20 mouse cellular contexts compared by ENCODE assay signal in genomic region chr4:46840146-46840545, GRCm38 (mm10).
DNase-seq lines count a peak whose midpoint lies in the region; ATAC-seq and TF ChIP-seq lines count a peak whose summit lies in the region.
"Had no signal": no experiment of that assay in that cellular context is flagged by ENCODE, and none has a peak within 500 bp of the region (broad histone marks: within the 10 kb centered on the region; RNA-seq: fewer than 3 reads in every experiment).

No protein-coding gene starts in this region.

- no peak for TF ChIP-seq CTCF in liver, postnatal 0 days (IDR thresholded peaks at IDR 0.05; ENCODE audit: low read depth)

- H3K4me3 ChIP-seq in hindbrain, embryonic 13.5 days: no peak overlapping the region
- no peak overlapping the region for H3K4me3 ChIP-seq in liver, postnatal 0 days (ENCODE audit: low read depth, low read length)
- H3K4me3 ChIP-seq: embryonic facial prominence, embryonic 13.5 days; forebrain, embryonic 13.5 days; heart, adult 2 months; heart, embryonic 15.5 days; hindbrain, embryonic 15.5 days had no signal

- 75% methylated on average over 6 of the region's 6 CpGs for WGBS in hindbrain, embryonic 13.5 days
- 86% methylated on average over 6 of the region's 6 CpGs for WGBS in liver, postnatal 0 days (ENCODE audit: insufficient replicate concordance)

- no peaks in the 10 kb centered on the region for H3K27me3 ChIP-seq in hindbrain, embryonic 13.5 days
- no peaks in the 10 kb centered on the region for H3K27me3 ChIP-seq in liver, postnatal 0 days (ENCODE audit: insufficient read depth, low read length)
- H3K27me3 ChIP-seq: embryonic facial prominence, embryonic 13.5 days; hindbrain, embryonic 15.5 days had no signal

- H3K4me1 ChIP-seq in hindbrain, embryonic 13.5 days (replicated peaks): peaks cover 17% of the 10 kb centered on the region
- no peaks in the 10 kb centered on the region for H3K4me1 ChIP-seq in liver, postnatal 0 days (ENCODE audit: insufficient read depth)
- H3K4me1 ChIP-seq: embryonic facial prominence, embryonic 13.5 days had no signal

- no peaks in the 10 kb centered on the region for H3K9me3 ChIP-seq in hindbrain, embryonic 13.5 days
- no peaks in the 10 kb centered on the region for H3K9me3 ChIP-seq in liver, postnatal 0 days (ENCODE audit: low read length)
- H3K9me3 ChIP-seq: embryonic facial prominence, embryonic 13.5 days; forebrain, embryonic 13.5 days; heart, embryonic 15.5 days; hindbrain, embryonic 15.5 days had no signal

- TF ChIP-seq EP300 in liver, postnatal 0 days (IDR thresholded peaks at IDR 0.05; ENCODE audit: low read depth): no peak

- intact Hi-C loops in left cerebral cortex, postnatal 4 days (cut with DNase I): no loop called here

- peak; percentile 45 for DNase-seq in left cerebral cortex, postnatal 4 days
- no peak for DNase-seq in left cerebral cortex, adult 18-20 months (ENCODE audit: low spot score in 2 of 2)
- peak; percentile 52 for DNase-seq in cerebellum, adult 8-10 months
- DNase-seq in cerebellum, postnatal 14 days: peak; percentile 58 to 84
- DNase-seq in liver, postnatal 0 days: no peak
- DNase-seq in kidney, adult 8-10 months: no peak
- DNase-seq: adrenal gland, adult 8-10 months; adrenal gland, postnatal 36 days; forebrain, postnatal 0 days; gastrocnemius, postnatal 14 days; heart, adult 2 months; heart, postnatal 14 days; kidney, adult 2 months had no signal

- H3K36me3 ChIP-seq in hindbrain, embryonic 13.5 days: no peaks in the 10 kb centered on the region
- H3K36me3 ChIP-seq in liver, postnatal 0 days (replicated peaks; ENCODE audit: insufficient read depth, low read length): no peaks in the 10 kb centered on the region
- H3K36me3 ChIP-seq: embryonic facial prominence, embryonic 13.5 days; heart, embryonic 15.5 days; hindbrain, embryonic 15.5 days had no signal

- no peak overlapping the region for H3K4me2 ChIP-seq in hindbrain, embryonic 13.5 days
- H3K4me2 ChIP-seq in liver, postnatal 0 days (ENCODE audit: low read depth, low read length): no peak overlapping the region
- H3K4me2 ChIP-seq: embryonic facial prominence, embryonic 13.5 days; forebrain, embryonic 13.5 days; heart, embryonic 11.5 days; heart, embryonic 15.5 days; hindbrain, embryonic 15.5 days had no signal

- no peak overlapping the region for H3K9ac ChIP-seq in hindbrain, embryonic 13.5 days
- no peak overlapping the region for H3K9ac ChIP-seq in liver, postnatal 0 days (replicated peaks)
- H3K9ac ChIP-seq: embryonic facial prominence, embryonic 13.5 days; forebrain, embryonic 13.5 days; forebrain, postnatal 0 days; heart, embryonic 15.5 days; hindbrain, embryonic 15.5 days had no signal

- no peak for ATAC-seq in hindbrain, embryonic 13.5 days (ENCODE audit: low FRiP score)
- no peak for ATAC-seq in liver, postnatal 0 days
- ATAC-seq: forebrain, embryonic 13.5 days; forebrain, postnatal 0 days; intestine, embryonic 16.5 days had no signal

- no peak overlapping the region for H3K27ac ChIP-seq in hindbrain, embryonic 13.5 days
- no peak overlapping the region for H3K27ac ChIP-seq in liver, postnatal 0 days (ENCODE audit: low read depth)
- H3K27ac ChIP-seq: embryonic facial prominence, embryonic 13.5 days; forebrain, embryonic 13.5 days; heart, adult 2 months; heart, embryonic 15.5 days; hindbrain, embryonic 15.5 days had no signal

Comparison
In these comparisons a context has a peak if more than half of its experiments do, and no peak if none do; other contexts are left out.
1. DNase-seq: peak in left cerebral cortex, postnatal 4 days (single experiment), cerebellum, adult 8-10 months (single experiment) and cerebellum, postnatal 14 days (2 of 2); none in left cerebral cortex, adult 18-20 months (0 of 2), liver, postnatal 0 days (single experiment) and kidney, adult 8-10 months (0 of 2).